Mouse (Mus musculus) heart, embryonic 16.5 days (tissue): ENCODE data around the gene Gm9040. TPM values are rescaled to one million over a fixed set of nuclear protein-coding genes. Genes with fewer than 3 reads are reported as not detected.
A peak's percentile ranks its signal among the peaks of the same experiment; 100 is the strongest.
"Not testable (repeated sequence)": the region's sequence is repeated elsewhere in the genome, so short reads cannot be mapped to it uniquely, and the experiment has no call there.

Source experiments
- ATAC-seq: fragments of 200-750 bp; cut with Nextera tagmentation; replicated peaks from 2 replicates; pipeline ENCODE4 v1.8.0; 2017; ENCODE audit warnings: moderate number of reproducible peaks; ENCODE audit not compliant: insufficient read depth, low FRiP score; ENCODE audit errors: extremely low read depth
- H3K27ac ChIP-seq: fragments of 300-500 bp; sonication (generic); 2 replicates; pipeline ENCODE4 v1.5.1; 2014; ENCODE audit warnings: mild to moderate bottlenecking, low read length, control low read depth, moderate library complexity
- H3K27me3 ChIP-seq: fragments of 300-500 bp; sonication (generic); 2 replicates; pipeline ENCODE4 v1.6.1; 2014; ENCODE audit warnings: low read length, mixed read lengths; ENCODE audit not compliant: control insufficient read depth, insufficient read depth
- H3K36me3 ChIP-seq: fragments of 300-500 bp; sonication (generic); 2 replicates; pipeline ENCODE4 v1.6.1; 2014; ENCODE audit not compliant: control insufficient read depth, insufficient read depth
- H3K4me1 ChIP-seq: fragments of 300-500 bp; sonication (generic); 2 replicates; pipeline ENCODE4 v1.6.1; 2014; ENCODE audit warnings: low read length, mixed read lengths; ENCODE audit not compliant: control insufficient read depth, insufficient read depth
- H3K4me2 ChIP-seq: fragments of 300-500 bp; sonication (generic); 2 replicates; pipeline ENCODE4 v1.6.1; 2014; ENCODE audit warnings: low read depth, mild to moderate bottlenecking, control low read depth, low read length
- H3K4me3 ChIP-seq: fragments of 300-500 bp; sonication (generic); 2 replicates; pipeline ENCODE4 v1.5.1; 2014; ENCODE audit warnings: mild to moderate bottlenecking, control low read depth, low read length
- H3K9ac ChIP-seq: fragments of 300-500 bp; sonication (generic); 2 replicates; pipeline ENCODE4 v1.6.1; 2014; ENCODE audit warnings: low read length, control low read depth
- H3K9me3 ChIP-seq: fragments of 300-500 bp; sonication (generic); replicated peaks from 2 replicates; pipeline ENCODE4 v1.6.1; 2016; ENCODE audit warnings: low read length; ENCODE audit not compliant: control insufficient read depth
- WGBS: fragments of 180-500 bp; shearing (Covaris S2); extraction: QIAGEN DNeasy Blood & Tissue Kit; methylation state at CpG from one replicate; pipeline ENCODE4 v1.1.7; 2014; 5-methylcytosine and 5-hydroxymethylcytosine counted together
- polyA plus RNA-seq: library from polyadenylated mRNA; unstranded; fragments of >200 nt; fragmentation: Nextera tagmentation; extraction: Ambion mirVana; gene quantifications from 2 replicates; pipeline ENCODE4 v1.2.1, GENCODE M21; 2015

Gm9040 gene
- not detected in 2 replicates for polyA plus RNA-seq

GRCm38 (mm10) chr10:118326869-118327268, at the start of gene Gm9040:
Gene Gm9040 (minus strand): TSS chr10:118326969.
- H3K27me3 ChIP-seq, H3K36me3 ChIP-seq, H3K9ac ChIP-seq, H3K4me2 ChIP-seq, H3K27ac ChIP-seq, ATAC-seq, H3K4me1 ChIP-seq, H3K4me3 ChIP-seq, H3K9me3 ChIP-seq: not testable (repeated sequence)
- WGBS: no CpG with 5 or more reads among the region's 11 CpGs

GRCm38 (mm10) chr10:118370443-118370842, 43.7 kb upstream of the Gm9040 start:
- 6% methylated on average over 10 of the region's 10 CpGs for WGBS
- H3K27ac ChIP-seq: no peak overlapping the region
- no peaks in the 10 kb centered on the region for H3K9me3 ChIP-seq
- H3K4me3 ChIP-seq: peak overlapping the region; percentile 19; the same call in 1 of the 2 replicates
- peak overlapping the region; percentile 51 for H3K4me2 ChIP-seq
- no peaks in the 10 kb centered on the region for H3K27me3 ChIP-seq
- no peaks in the 10 kb centered on the region for H3K36me3 ChIP-seq
- no peaks in the 10 kb centered on the region for H3K4me1 ChIP-seq
- H3K9ac ChIP-seq: no peak overlapping the region
- peak; percentile 65; the same call in 1 of the 2 replicates for ATAC-seq

GRCm38 (mm10) chr10:118369518-118369917, 42.7 kb upstream of the Gm9040 start:
- 87% methylated on average over 9 of the region's 9 CpGs for WGBS
- Histone ChIP-seq H3K4me1 (no peaks in the 10 kb centered on the region), H3K4me2 (no peak overlapping the region), H3K9me3 (no peaks in the 10 kb centered on the region), H3K4me3 (no peak overlapping the region), H3K27ac (no peak overlapping the region), H3K27me3 (no peaks in the 10 kb centered on the region), H3K36me3 (no peaks in the 10 kb centered on the region), H3K9ac (no peak overlapping the region)
- ATAC-seq: no peak

GRCm38 (mm10) chr10:118354005-118354404, 27.2 kb upstream of the Gm9040 start, which contains the start of gene Gm9049:
Gene Gm9049 (minus strand): TSS chr10:118354105.
- H3K9me3 ChIP-seq, H3K27me3 ChIP-seq, H3K36me3 ChIP-seq, H3K4me2 ChIP-seq, ATAC-seq, H3K27ac ChIP-seq, H3K4me1 ChIP-seq, H3K9ac ChIP-seq, H3K4me3 ChIP-seq: not testable (repeated sequence)
- 64% methylated on average over 1 of the region's 11 CpGs for whole genome bisulfite sequencing

- not testable (repeated sequence) for H3K4me1 ChIP-seq, H3K9me3 ChIP-seq, H3K27ac ChIP-seq, ATAC-seq, H3K4me3 ChIP-seq, H3K36me3 ChIP-seq, H3K4me2 ChIP-seq, H3K9ac ChIP-seq, H3K27me3 ChIP-seq
- WGBS: 100% methylated on average over 1 of the region's 14 CpGs
Observed at GRCm38 (mm10) chr10:118348579-118348978, 21.8 kb upstream of the Gm9040 start, which contains the start of gene Gm9048. Gene Gm9048 (minus strand): TSS chr10:118348679.

GRCm38 (mm10) chr10:118343155-118343554, 16.4 kb upstream of the Gm9040 start, which contains the start of gene Gm9046:
Gene Gm9046 (minus strand): TSS chr10:118343255.
- ATAC-seq: not testable (repeated sequence)

GRCm38 (mm10) chr10:118337731-118338130, 11.0 kb upstream of the Gm9040 start, which contains the start of gene Gm9045:
Gene Gm9045 (minus strand): TSS chr10:118337831.
- not testable (repeated sequence) for ATAC-seq, H3K4me1 ChIP-seq, H3K4me3 ChIP-seq, H3K36me3 ChIP-seq, H3K9ac ChIP-seq, H3K27ac ChIP-seq, H3K27me3 ChIP-seq, H3K4me2 ChIP-seq, H3K9me3 ChIP-seq
- WGBS: no CpG with 5 or more reads among the region's 14 CpGs

More at GRCm38 (mm10) chr10:118343155-118343554, 16.4 kb upstream of the Gm9040 start, which contains the start of gene Gm9046:
- not testable (repeated sequence) for H3K9me3 ChIP-seq, H3K27me3 ChIP-seq, H3K4me3 ChIP-seq, H3K4me1 ChIP-seq, H3K4me2 ChIP-seq, H3K27ac ChIP-seq, H3K9ac ChIP-seq, H3K36me3 ChIP-seq
- WGBS: no CpG with 5 or more reads among the region's 14 CpGs

- not testable (repeated sequence) for H3K9ac ChIP-seq, ATAC-seq, H3K4me3 ChIP-seq, H3K27ac ChIP-seq, H3K9me3 ChIP-seq, H3K27me3 ChIP-seq, H3K4me1 ChIP-seq, H3K4me2 ChIP-seq, H3K36me3 ChIP-seq
- WGBS: no CpG with 5 or more reads among the region's 14 CpGs
Observed at GRCm38 (mm10) chr10:118332308-118332707, 5.5 kb upstream of the Gm9040 start, which contains the start of gene Gm9044. Gene Gm9044 (minus strand): TSS chr10:118332408.

GRCm38 (mm10) chr10:118319024-118319423, 7.7 kb downstream of the Gm9040 start:
- ATAC-seq: no peak
- 75% methylated on average over 8 of the region's 8 CpGs for WGBS

More at GRCm38 (mm10) chr10:118319024-118319423, 7.7 kb downstream of the Gm9040 start:
- Histone ChIP-seq H3K36me3 (no peaks in the 10 kb centered on the region), H3K4me2 (no peak overlapping the region), H3K27ac (no peak overlapping the region), H3K4me1 (no peaks in the 10 kb centered on the region), H3K4me3 (no peak overlapping the region), H3K9ac (no peak overlapping the region), H3K9me3 (no peaks in the 10 kb centered on the region), H3K27me3 (no peaks in the 10 kb centered on the region)
